Mouse (Mus musculus) heart, postnatal 10 days (tissue): Measurements from ENCODE around the gene Ppp1r37. TPM values are rescaled to one million over a fixed set of nuclear protein-coding genes. Genes with fewer than 3 reads are reported as not detected.
A peak's percentile ranks its signal among the peaks of the same experiment; 100 is the strongest.
"Not testable (repeated sequence)": the region's sequence is repeated elsewhere in the genome, so short reads cannot be mapped to it uniquely, and the experiment has no call there.

Source experiments
- DNase-seq, 2 experiments: peaks; one replicate each; pipeline ENCODE4 v3.0.0; 2021
- intact Hi-C: fragments of 180-260 bp; cut with DNase I; formaldehyde crosslinking; loops from one replicate; pipeline ENCODE4 v1.15.1; 2025
- total RNA-seq, 2 experiments: library from RNA; stranded (reverse); gene quantifications; 2 replicates each; pipeline ENCODE4 v1.2.3; 2021

Ppp1r37 gene
- total RNA-seq, 2 experiments from 2014 or later, result 43.1 to 46.2 TPM

DNA sequence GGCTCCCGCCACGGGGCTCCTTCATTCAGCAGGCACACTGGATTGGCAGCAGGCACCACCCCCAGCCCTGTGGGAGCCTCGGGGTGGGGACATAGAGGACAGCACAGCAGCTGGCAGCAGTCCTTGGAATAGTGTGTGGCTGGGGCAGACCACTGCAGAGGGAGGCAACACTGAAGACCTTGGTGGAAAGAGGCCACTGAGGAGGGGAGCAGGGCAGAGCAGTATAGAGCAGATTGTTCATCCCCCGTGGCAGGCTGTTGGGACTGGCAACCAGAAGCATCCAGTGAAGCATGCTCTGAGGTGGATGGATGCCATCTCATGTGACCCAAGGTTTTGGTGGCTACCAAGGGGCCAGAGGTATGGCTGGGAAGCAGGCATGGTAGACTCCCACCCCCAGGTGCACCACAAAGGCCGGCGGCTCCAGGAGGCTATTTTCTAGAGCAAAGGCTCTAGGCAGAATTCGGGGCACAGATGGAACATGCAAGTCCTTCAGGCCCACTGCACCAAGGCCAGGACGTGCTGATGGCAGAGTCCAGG, 20.7 kb downstream of the Ppp1r37 start:
- DNase-seq, result peak; percentile 40 to 51
- intact Hi-C loops, result no loop called here

DNA sequence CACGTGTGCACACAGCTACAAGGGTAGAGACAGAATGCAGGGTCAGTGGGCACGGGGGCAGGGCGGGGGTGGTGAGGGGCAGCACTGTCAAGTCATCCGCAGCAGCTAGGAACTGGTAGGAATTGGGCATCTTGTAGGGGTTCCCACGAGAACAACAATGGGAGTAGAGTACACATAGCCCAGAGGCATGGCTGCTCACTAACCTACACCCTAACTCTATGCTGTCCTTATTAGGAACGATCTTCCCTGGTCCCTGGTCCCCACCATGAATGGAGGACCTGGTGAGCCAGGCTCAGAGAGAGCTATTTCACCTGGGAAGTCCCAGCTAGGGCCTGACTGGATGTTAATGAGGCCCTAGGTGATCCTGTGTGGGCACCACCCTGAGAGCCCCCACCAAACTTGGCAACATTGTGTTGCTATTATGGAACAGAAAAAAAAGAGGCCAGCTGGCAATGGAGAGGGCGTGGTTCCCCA, 21.2 kb downstream of the Ppp1r37 start:
- intact Hi-C loops, result no loop called here
- no peak for DNase-seq

DNA sequence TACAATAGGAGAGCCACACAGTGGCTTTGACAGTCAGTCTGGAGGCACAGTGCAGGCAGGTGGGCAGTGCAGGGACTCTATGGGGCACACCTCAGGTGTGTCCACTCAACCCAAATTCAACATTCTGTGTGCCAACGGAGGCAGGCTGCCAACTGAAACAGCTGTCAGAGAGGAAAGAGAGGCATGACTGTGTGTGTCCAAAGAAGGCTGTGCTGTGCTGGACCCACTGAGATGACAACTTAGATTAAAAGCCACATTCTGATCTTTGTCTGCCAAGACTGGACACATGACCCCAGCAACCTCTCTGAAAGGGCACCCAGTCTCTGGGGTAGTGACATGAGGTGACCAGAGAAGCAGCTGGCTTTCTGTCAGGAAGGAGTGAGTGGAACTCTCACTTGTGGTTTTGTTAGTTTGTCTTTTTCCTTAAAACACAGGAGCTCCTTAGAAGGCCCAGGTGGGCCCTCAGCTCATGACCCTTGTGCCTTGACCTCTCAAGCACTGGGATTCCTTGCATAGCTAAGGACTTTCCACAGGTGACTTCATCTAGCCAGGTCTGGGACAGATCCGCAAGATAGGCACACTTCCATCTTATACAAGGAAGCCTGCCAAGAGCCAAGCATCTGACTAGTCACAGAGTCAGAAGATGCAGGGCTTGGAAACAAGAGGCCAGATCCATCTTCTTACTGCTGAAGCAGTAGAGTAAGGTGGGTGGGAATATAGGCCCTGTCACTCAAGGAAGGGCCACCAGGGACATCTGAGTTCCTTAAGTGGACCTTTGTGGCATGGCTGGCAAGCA, 21.9 kb downstream of the Ppp1r37 start:
- intact Hi-C loops, result no loop called here

DNA sequence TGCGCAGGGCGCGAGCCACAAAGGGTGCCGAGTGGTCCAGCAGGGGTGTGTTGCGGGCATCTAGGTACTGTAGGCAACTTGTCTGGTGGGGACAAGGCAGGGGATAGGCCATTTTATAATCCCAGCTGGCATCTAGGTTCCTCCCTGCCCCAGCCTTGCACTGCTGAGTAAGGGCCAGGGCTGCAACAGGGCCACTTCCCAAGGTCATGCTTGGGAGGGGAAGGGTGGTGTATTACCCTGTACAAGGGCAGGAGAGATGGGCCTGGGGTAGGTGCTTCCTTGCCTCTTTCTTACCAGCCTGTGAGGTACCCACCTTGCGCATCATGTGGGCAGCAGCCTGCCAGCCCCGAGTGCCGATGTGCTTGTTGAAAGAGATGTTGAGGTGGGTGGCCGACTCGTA, 28.2 kb downstream of the Ppp1r37 start:
- intact Hi-C loops, result no loop called here
- DNase-seq, result no peak

More for the DNA sequence above, 21.9 kb downstream of the Ppp1r37 start:
- no peak for DNase-seq

DNA sequence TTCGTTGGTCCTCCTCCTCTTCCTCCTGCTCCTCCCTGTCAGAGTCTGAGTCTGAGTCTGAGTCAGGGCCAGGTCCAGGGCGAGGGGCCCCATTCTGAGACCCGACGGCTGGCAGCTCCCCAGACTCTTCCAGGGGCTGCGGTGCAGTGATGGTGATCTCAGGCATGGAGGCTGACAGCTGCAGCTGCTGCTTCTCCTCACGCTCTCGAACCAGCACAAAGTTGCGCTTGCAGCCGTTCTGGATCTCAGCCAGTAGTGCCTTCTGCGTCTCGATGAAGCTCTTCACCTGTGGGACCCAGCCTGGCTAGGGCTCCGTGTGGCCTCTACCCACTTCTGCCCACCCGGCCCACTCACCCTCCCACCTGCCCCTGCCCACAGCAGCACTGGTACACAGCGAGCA, 30.6 kb downstream of the Ppp1r37 start:
- intact Hi-C loops, result no loop called here
- no peak for DNase-seq

DNA sequence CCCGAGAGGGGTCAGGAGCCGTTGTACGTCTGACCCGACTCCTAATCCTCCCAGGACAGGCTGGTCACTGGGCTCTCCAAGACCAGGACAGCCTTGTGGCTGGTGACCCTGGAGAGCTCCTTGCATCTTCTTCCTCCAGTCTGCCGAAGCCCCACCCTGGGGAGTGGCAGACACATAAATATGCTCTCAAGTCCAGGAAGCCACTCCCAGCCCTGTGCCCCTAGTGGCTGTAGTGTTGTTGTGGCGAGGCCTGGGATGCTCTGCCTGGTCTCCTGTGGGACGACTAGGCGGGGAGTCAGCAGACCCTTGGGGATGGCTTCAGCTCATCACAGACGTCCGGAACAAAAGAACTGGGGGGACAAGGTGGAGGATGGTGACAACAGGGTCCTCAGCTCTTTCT, 31.8 kb downstream of the Ppp1r37 start:
- intact Hi-C loops, result no loop called here

DNA sequence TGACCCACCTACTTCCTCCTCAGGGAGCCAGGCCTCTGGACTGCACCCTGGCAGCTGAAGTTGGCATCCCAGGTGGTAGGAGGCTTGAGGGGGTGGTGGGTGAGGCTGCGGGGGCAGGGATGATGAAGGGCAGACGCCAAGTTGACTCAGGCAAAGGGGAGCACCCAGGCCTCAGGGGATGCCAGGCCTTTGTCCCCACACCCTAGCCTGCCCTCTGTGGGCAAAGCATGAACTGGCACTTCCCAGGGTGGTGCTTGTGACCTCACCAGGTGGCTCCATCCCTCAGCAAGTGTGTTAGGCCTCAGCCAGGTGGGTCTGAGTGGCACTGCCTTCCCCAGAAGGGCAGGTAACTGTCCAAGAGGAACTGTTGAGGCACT, 37.8 kb downstream of the Ppp1r37 start:
- intact Hi-C loops, result no loop called here
- DNase-seq, result no peak

More for the DNA sequence above, 31.8 kb downstream of the Ppp1r37 start:
- no peak for DNase-seq

DNA sequence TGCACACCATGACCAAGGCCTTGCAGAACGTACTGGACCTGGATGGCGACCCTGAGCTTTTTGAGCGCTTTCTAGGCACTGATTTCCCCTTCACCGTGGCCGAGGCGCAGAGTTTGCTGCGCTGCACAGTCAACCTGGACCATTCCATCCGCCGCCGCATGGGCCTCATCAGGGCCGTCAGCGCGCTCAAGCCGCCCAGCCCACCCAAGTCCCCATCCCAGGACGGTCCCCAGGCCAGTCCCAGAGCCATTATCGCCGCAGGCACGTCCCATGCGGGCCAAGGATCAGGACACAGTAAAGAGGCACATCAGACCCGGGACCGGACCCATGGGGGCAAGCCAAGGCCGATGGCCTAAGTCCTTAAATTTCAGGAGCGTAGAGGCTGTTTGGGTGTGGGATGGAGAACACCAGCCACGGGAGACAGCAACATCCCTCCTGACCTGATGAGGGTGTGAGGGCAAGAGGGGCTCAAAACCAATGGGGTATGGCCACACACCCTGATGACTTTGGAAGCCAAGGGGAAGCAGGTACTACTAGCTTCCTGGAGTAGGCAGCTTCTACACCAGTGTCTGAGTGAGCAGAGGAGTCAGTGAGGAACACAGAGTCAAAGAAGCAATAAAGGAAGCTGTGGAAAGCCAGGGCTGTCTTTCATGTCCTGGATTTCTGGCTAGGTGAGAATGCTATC, 38.3 kb downstream of the Ppp1r37 start:
- intact Hi-C loops, result no loop called here
- no peak for DNase-seq

DNA sequence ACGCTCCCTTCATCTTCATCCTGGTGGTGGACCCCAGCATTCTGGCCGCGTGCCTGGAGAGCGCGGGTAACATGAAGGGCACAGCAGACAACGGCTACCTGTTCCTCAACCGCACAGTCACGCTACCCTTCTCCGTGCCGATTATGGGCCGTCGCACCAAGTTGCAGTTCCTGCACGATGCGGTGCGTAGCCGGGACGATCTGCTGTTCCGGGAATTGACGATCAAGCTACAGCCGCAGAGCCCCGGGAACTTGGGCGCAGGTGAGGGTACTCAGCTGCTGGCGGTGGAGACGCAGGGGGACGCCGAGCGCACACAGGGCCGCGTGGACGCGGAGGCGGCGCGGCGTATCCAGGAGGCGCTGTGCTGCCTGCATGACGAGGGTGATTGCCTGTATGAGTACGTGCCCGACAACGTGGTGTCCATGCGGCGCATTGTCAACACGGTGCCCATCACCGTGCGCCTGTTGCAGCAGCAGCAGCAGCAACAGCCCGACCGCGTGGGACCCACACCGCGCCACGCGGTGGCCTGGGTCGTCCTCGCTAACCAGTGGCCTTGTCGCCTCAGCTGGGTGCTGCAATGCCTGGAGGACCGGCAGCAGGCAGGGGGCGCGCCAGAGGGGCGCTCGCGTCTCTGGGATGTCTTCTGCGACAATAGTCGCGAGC, 39.0 kb downstream of the Ppp1r37 start:
- DNase-seq, result peak; percentile 69 to 74
- intact Hi-C loops, result no loop called here

DNA sequence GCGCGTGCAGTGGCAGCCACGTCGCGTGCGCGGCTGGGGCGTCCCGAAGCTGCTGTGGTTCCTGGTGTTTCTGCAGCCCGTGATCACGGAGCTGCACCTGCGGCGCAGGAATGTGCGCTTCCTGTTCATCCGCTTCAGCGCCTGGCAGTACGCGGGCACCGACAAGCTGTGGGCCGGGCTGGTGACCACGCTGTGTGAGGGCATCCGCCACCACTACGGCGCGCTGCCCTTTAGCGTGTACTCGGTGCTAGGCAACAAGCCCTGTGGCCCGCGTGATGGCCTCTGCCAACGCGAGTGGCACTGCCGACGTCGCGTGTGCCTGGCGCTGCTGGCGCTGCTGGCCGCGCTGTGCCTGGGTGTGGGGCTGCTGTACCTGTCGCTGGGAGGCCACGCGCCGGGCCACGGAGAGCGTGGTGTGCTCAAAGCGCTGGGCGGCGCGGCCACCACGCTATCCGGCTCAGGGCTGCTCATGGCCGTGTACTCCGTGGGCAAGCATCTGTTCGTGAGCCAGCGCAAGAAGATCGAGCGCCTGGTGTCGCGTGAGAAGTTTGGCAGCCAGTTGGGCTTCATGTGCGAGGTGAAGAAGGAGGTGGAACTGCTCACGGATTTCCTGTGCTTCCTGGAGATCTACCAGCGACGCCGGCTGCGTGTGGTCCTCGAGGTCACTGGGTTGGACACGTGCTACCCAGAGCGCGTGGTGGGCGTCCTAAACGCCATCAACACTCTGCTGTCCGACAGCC, 39.7 kb downstream of the Ppp1r37 start:
- DNase-seq, result no peak

DNA sequence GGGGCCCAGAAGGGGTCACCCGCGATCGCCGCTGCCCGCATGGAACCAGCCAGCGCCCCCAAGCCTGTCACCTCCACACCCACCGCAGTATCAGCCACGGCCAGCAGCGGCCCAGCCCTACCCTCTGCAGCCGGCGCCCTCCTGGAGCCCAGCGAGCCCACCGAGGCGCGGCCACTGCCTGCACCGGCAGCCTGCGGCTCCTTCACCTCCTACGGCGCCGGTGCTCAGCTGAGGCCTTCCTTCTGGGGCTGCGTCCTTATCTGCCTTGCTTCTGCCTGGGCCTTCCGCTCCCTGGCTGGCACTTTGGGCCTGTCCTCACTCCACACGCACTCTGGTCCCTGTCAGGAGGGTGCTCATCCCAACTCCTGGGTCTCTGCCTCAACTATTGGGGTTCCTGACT, 42.8 kb downstream of the Ppp1r37 start:
- intact Hi-C loops, result no loop called here

More for the DNA sequence above, 39.7 kb downstream of the Ppp1r37 start:
- intact Hi-C loops, result no loop called here

DNA sequence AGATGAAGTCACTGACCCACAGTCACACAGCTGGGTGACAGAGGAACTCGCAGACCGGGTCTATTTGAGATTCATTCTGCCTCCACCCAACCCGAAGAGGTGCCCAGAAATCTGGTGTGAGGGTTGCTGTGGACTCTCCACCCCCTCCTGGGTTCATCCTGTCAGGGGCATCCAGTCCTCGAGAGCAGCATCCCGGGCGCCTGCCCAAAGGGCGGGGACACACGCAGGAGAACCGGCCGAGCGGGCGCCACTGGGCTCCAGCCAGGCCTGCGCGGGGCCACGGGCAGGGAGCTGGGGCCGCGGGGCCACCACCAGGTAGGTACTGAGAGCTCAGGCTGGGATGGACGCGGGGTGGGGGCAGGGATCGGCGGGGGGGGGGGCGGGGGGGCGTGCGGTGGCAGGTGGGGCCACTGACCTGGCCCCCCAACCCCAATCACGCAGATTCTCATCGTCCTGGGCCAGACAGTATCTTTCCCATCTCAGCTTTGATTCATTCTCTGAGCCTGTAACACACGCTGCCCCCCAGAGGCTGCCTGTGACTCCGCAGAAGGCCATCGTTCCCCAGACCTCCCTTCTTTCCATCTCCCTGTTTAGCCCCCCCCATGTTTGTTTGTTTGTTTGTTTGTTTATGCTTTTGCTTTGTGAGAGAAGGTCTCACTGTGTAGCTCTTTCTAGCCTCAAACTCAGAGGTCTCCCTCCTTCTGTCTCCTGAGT, 45.1 kb downstream of the Ppp1r37 start, which contains the start of gene Nkpd1:
Nkpd1 (plus strand) TSS at position 187 of the 714 bp plus-strand sequence.
- intact Hi-C loops, result no loop called here
- no peak for DNase-seq

More for the DNA sequence above, 42.8 kb downstream of the Ppp1r37 start:
- no peak for DNase-seq

DNA sequence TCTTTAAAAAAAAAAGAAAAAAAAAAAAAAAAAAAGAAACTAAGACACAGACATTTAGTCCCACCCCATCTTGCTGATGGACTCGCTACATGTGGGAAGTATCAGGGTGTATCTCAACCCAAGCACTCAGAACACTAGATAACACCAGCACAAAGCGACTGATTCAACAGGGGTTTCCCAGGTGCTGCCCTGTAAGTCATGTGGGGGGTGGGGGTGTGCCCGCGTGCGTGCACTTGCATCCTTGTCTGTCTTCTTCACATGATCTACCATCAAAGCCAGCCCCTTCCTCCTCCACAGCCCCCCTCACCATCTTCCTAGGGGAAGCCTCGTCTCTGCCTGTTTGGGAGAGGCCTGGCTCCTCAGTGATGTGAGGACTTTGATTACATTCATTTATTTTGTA, 50.5 kb downstream of the Ppp1r37 start:
- no peak for DNase-seq
- intact Hi-C loops, result no loop called here

DNA sequence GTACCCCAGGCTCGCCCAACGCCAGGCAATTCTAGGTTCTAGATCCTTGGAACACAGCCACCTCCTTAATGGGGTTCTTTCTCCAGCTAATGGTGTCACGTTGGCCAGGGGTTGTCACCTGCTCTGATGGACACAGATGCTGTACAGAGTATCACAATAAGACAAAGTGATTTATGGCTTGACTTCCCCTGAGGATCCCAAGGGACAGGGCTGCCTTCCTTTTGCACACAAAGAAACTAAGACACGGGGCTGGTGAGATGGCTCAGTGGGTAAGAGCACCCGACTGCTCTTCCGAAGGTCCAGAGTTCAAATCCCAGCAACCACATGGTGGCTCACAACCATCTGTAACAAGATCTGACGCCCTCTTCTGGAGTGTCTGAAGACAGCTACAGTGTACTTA, 50.9 kb downstream of the Ppp1r37 start:
- intact Hi-C loops, DNase-seq: not testable (repeated sequence)

DNA sequence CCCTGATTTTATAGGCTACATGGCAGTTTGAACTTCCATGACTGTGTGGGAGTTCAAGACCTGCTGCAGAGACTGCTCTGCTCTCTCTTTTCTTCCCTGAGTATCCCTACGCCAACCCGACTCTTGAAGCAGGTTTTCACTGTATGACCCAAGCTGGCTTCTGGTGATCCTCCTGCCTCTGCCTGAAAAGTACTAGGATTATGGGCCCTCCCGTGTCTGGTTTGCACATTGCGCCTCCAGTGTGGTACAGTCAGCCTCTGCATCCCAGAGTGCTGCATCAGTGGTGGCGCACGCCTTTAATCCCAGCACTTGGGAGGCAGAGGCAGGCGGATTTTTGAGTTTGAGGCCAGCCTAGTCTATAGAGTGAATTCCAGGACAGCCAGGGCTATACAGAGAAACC, 53.1 kb downstream of the Ppp1r37 start:
- intact Hi-C loops, result loop anchor here (5.0 kb wide), 1 partner anchor 108 kb away; no protein-coding TSS in a partner anchor
- DNase-seq, result no peak

DNA sequence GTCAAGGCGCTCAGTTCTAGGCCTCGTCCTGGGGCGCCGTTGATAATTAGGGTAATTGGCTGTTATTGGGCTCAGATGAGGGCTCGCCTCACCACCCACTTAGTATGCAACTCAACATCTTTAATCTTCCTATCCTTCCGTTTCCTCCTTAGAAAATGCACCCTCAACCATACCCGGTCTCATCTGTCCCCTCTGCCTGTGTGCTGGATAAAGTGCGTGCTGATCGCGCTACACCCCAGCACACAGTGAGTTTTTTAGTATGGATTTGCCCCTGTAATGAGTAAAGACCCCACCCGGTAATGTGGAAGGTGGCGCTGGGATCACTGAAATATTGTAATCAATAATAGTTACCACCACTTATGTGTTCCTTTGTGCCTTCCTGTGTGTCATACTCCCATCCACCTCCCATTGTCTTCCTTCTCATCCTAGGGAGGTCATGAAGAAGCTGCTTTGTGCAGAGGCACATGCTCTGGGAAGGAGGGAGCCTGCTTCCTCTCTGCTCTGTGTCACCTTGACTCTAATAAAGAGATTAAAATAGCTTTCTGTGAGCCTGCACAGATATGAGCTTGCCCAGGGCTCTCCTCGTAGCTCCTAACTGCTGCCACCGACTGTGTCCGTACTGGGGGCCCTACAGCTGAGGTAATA, 53.8 kb downstream of the Ppp1r37 start:
- DNase-seq, result peak; percentile 30 to 32
- intact Hi-C loops, result loop anchor here (5.0 kb wide), 1 partner anchor 108 kb away; no protein-coding TSS in a partner anchor

DNA sequence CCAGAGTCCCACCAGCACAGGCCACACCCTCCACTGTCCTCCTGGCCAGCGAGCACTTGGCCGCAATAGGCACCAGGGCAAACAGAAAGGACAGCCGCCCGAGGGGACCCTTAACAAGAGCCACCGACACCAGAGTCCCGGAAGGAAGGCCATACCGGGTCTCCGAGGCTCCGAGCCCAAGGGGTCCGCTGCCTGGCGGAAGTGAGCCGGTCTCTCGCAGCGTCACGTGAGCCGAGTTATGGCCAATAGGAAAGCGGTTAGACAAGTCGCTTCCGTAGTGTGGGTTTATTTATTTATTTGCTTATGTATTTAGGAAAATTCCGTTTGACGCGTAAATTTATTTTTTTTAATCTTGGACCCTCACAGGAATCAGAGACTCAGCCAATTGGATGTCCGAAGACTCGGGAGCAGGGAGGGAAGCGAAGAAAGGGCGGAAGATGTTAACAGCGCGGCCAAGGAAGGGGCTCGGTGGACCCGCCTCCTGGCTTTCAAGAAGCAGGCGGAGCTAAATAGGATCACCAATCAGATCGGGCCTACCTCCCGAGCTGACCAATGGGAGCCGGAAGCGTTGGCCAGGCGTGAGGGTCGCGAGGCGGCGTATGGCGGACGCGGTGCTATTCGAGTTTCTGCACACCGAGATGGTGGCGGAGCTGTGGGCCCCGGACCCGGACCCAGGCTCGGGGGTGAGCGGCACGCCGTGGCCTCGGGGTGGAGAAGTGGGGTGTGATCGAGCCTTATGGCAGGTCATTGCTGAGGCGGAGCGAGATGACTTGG, 54.5 kb downstream of the Ppp1r37 start, which contains the start of the genes Bloc1s3 and Trappc6a:
Bloc1s3 (minus strand) TSS at position 218 of the 774 bp plus-strand sequence.
Trappc6a (plus strand) TSS at position 246 of the 774 bp plus-strand sequence.
- DNase-seq, result peak; percentile 96
- intact Hi-C loops, result loop anchor here (5.0 kb wide), 1 partner anchor 109 kb away; no protein-coding TSS in a partner anchor

DNA sequence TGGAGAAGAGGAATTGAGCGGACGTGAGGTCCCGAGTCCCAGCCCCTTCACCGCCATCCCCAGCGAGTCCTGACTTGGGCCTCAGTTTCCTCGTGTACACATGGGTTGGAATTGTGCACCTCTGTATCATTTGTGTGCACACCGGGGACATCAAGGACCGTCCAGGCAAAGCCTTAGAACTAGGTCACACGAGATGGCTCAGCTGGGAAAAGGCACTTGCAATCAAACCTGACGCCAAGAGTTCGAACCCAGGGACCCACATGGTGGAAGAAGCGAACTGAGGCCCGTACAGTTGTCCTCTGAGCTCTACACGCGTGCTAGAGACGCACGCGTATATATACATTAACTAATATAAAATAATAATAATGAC, 55.3 kb downstream of the Ppp1r37 start:
- peak in 1 of 2 experiments; percentile 28 for DNase-seq
- intact Hi-C loops, result loop anchor here (5.0 kb wide), 1 partner anchor 110 kb away; no protein-coding TSS in a partner anchor
